16 mouse cellular contexts compared by ENCODE assay signal in genomic region chr13:111870505-111870904, GRCm38 (mm10).
DNase-seq lines count a peak whose midpoint lies in the region; ATAC-seq lines count a peak whose summit lies in the region.
"Had no signal": no experiment of that assay in that cellular context is flagged by ENCODE, and none has a peak within 500 bp of the region (broad histone marks: within the 10 kb centered on the region; RNA-seq: fewer than 3 reads in every experiment).

No protein-coding gene starts in this region.

- no peaks in the 10 kb centered on the region for H3K9me3 ChIP-seq in hindbrain, embryonic 15.5 days
- no peaks in the 10 kb centered on the region for H3K9me3 ChIP-seq in hindbrain, embryonic 12.5 days (replicated peaks)
- no peaks in the 10 kb centered on the region for H3K9me3 ChIP-seq in embryonic facial prominence, embryonic 10.5 days
- H3K9me3 ChIP-seq in hindbrain, embryonic 16.5 days (ENCODE audit: control insufficient read depth, low read length): no peaks in the 10 kb centered on the region
- no peaks in the 10 kb centered on the region for H3K9me3 ChIP-seq in midbrain, embryonic 15.5 days
- H3K9me3 ChIP-seq: heart, embryonic 15.5 days had no signal

- no peak; the same call in 1 of the 2 replicates for ATAC-seq in hindbrain, embryonic 15.5 days (ENCODE audit: low FRiP score, low read depth)
- no peak for ATAC-seq in hindbrain, embryonic 12.5 days (ENCODE audit: low FRiP score)
- ATAC-seq in hindbrain, embryonic 16.5 days: no peak
- peak; percentile 25; the same call in 1 of the 2 replicates for ATAC-seq in midbrain, embryonic 15.5 days (replicated peaks)
- ATAC-seq: forebrain, embryonic 14.5 days had no signal

- no peaks in the 10 kb centered on the region for H3K36me3 ChIP-seq in hindbrain, embryonic 15.5 days
- H3K36me3 ChIP-seq in hindbrain, embryonic 12.5 days: no peaks in the 10 kb centered on the region
- no peaks in the 10 kb centered on the region for H3K36me3 ChIP-seq in embryonic facial prominence, embryonic 10.5 days (replicated peaks)
- H3K36me3 ChIP-seq in hindbrain, embryonic 16.5 days (ENCODE audit: control insufficient read depth, insufficient read depth, low read length): no peaks in the 10 kb centered on the region
- no peaks in the 10 kb centered on the region for H3K36me3 ChIP-seq in midbrain, embryonic 15.5 days (replicated peaks)
- H3K36me3 ChIP-seq: heart, embryonic 15.5 days; limb, embryonic 12.5 days had no signal

- 70% methylated on average over 4 of the region's 4 CpGs for WGBS in hindbrain, embryonic 15.5 days
- WGBS in hindbrain, embryonic 12.5 days: 97% methylated on average over 4 of the region's 4 CpGs
- 88% methylated on average over 4 of the region's 4 CpGs for WGBS in embryonic facial prominence, embryonic 10.5 days
- WGBS in hindbrain, embryonic 16.5 days: 83% methylated on average over 4 of the region's 4 CpGs
- 83% methylated on average over 4 of the region's 4 CpGs for WGBS in midbrain, embryonic 15.5 days

- no peak for DNase-seq in embryonic facial prominence, embryonic 10.5 days (ENCODE audit: low spot score)
- no peak for DNase-seq in testis, postnatal 10 days (ENCODE audit: low spot score)
- no peak for DNase-seq in urinary bladder, adult 18-20 months (ENCODE audit: low spot score in 2 of 2)
- DNase-seq: cerebellum, adult 9-10 months; kidney, adult 18-20 months; kidney, postnatal 10 days; thymus, postnatal 14 days had no signal

- H3K9ac ChIP-seq in hindbrain, embryonic 15.5 days: no peak overlapping the region
- no peak overlapping the region for H3K9ac ChIP-seq in hindbrain, embryonic 12.5 days
- H3K9ac ChIP-seq in hindbrain, embryonic 16.5 days (ENCODE audit: low read depth, low read length): no peak overlapping the region
- no peak overlapping the region for H3K9ac ChIP-seq in midbrain, embryonic 15.5 days
- H3K9ac ChIP-seq: heart, embryonic 15.5 days; limb, embryonic 12.5 days had no signal

- H3K4me1 ChIP-seq in hindbrain, embryonic 15.5 days (replicated peaks): peaks cover 23% of the 10 kb centered on the region
- peaks cover 13% of the 10 kb centered on the region for H3K4me1 ChIP-seq in hindbrain, embryonic 12.5 days
- H3K4me1 ChIP-seq in embryonic facial prominence, embryonic 10.5 days: peaks cover 30% of the 10 kb centered on the region
- H3K4me1 ChIP-seq in hindbrain, embryonic 16.5 days (ENCODE audit: control insufficient read depth, insufficient read depth, low read depth, low read length): peaks cover 8% of the 10 kb centered on the region; the same call in 1 of the 2 replicates
- H3K4me1 ChIP-seq in midbrain, embryonic 15.5 days: peaks cover 20% of the 10 kb centered on the region

- H3K4me3 ChIP-seq in hindbrain, embryonic 15.5 days: no peak overlapping the region
- H3K4me3 ChIP-seq in hindbrain, embryonic 12.5 days: no peak overlapping the region
- H3K4me3 ChIP-seq in embryonic facial prominence, embryonic 10.5 days: no peak overlapping the region
- no peak overlapping the region for H3K4me3 ChIP-seq in hindbrain, embryonic 16.5 days (ENCODE audit: low read length)
- H3K4me3 ChIP-seq in midbrain, embryonic 15.5 days: no peak overlapping the region
- H3K4me3 ChIP-seq: heart, embryonic 15.5 days; left cerebral cortex, adult 2 months; limb, embryonic 12.5 days; myocyte had no signal

- no peak overlapping the region for H3K4me2 ChIP-seq in hindbrain, embryonic 15.5 days
- H3K4me2 ChIP-seq in hindbrain, embryonic 12.5 days (replicated peaks): no peak overlapping the region
- H3K4me2 ChIP-seq in hindbrain, embryonic 16.5 days (ENCODE audit: low read length): no peak overlapping the region
- H3K4me2 ChIP-seq in midbrain, embryonic 15.5 days: no peak overlapping the region
- H3K4me2 ChIP-seq: heart, embryonic 15.5 days; limb, embryonic 12.5 days had no signal

- H3K27ac ChIP-seq in hindbrain, embryonic 15.5 days (replicated peaks): peak overlapping the region; percentile 49; the same call in 1 of the 2 replicates
- H3K27ac ChIP-seq in hindbrain, embryonic 12.5 days: no peak overlapping the region
- 0 out of 2 replicates have a peak overlapping the region, but pooled peaks have one; percentile 16 for H3K27ac ChIP-seq in embryonic facial prominence, embryonic 10.5 days (replicated peaks)
- peak overlapping the region; percentile 42 for H3K27ac ChIP-seq in hindbrain, embryonic 16.5 days (ENCODE audit: low read depth, low read length)
- H3K27ac ChIP-seq in midbrain, embryonic 15.5 days: no peak overlapping the region
- H3K27ac ChIP-seq: heart, embryonic 15.5 days; left cerebral cortex, adult 2 months; limb, embryonic 12.5 days had no signal

- H3K27me3 ChIP-seq in hindbrain, embryonic 15.5 days: no peaks in the 10 kb centered on the region
- no peaks in the 10 kb centered on the region for H3K27me3 ChIP-seq in hindbrain, embryonic 12.5 days
- no peaks in the 10 kb centered on the region for H3K27me3 ChIP-seq in embryonic facial prominence, embryonic 10.5 days (replicated peaks; ENCODE audit: low read depth, poor library complexity, severe bottlenecking)
- no peaks in the 10 kb centered on the region for H3K27me3 ChIP-seq in hindbrain, embryonic 16.5 days (replicated peaks; ENCODE audit: control insufficient read depth, insufficient read depth, low read length)
- H3K27me3 ChIP-seq in midbrain, embryonic 15.5 days (replicated peaks): no peaks in the 10 kb centered on the region
- H3K27me3 ChIP-seq: heart, embryonic 15.5 days had no signal

Comparison
In these comparisons a context has a peak if more than half of its experiments do, and no peak if none do; other contexts are left out.
1. H3K27ac ChIP-seq: peak in hindbrain, embryonic 15.5 days (single experiment), embryonic facial prominence, embryonic 10.5 days (single experiment) and hindbrain, embryonic 16.5 days (single experiment); none in hindbrain, embryonic 12.5 days (single experiment) and midbrain, embryonic 15.5 days (single experiment).